Mouse (Mus musculus): ENCODE data around the gene Stoml2. TPM values are rescaled to one million over a fixed set of nuclear protein-coding genes. Genes with fewer than 3 reads are reported as not detected.

Stoml2 gene
- total and polyA plus RNA-seq, 3 experiments, result 145 to 191 (median 157) TPM

DNA sequence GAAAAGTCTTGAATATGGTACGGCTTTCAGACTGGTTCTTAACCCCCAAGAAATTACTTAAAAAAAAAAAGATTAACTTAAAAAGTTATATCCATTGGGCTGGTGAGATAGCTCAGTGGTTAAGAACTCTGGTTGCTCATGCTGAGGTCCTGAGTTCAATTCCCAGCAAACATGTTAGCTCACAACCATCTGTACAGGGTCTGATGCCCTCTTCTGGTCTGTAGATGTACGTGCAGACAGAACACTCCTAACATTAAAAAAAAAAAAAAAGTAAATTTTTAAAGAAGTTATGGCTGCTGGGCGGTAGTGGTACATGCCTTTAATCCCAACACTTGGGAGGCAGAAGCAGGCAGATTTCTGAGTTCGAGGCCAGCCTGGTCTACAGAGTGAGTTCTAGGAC is 53.4 kb downstream of the Stoml2 start:
- DNase-seq (ENCODE audit: low spot score) (no peak), ATAC-seq (ENCODE audit: extremely low read depth, insufficient number of reproducible peaks, low FRiP score, poor library complexity, severe bottlenecking) (no peak)
- Histone ChIP-seq H3K4me3 (ENCODE audit: low read depth, low read length) (no peak overlapping the region), H3K4me1 (ENCODE audit: insufficient read depth, low read depth, low read length) (no peaks in the 10 kb centered on the region), H3K27me3 (ENCODE audit: insufficient read depth, low read length) (no peaks in the 10 kb centered on the region; the same call in 1 of the 2 replicates), H3K9me3 (replicated peaks) (no peaks in the 10 kb centered on the region), H3K36me3 (replicated peaks) (peaks cover 60% of the 10 kb centered on the region)
- TF ChIP-seq GATA1 (IDR thresholded peaks at IDR 0.05; ENCODE audit: borderline replicate concordance, low read length), result no peak
- 0 out of 2 replicates have a peak, but pooled peaks have one; percentile 10 for TF ChIP-seq CTCF (IDR thresholded peaks at IDR 0.05; ENCODE audit: low read depth, low read length)

Other genes with a start within 250 kb of the Stoml2 start
- gene Fam205a1, start 177.8 kb downstream of the Stoml2 start, total RNA-seq (2014; fragmentation: Nextera tagmentation), result 11.5 and 14.5 TPM in 2 replicates
- 0.12 and 0.16 TPM in 2 replicates for gene Fam205a1, start 177.8 kb downstream of the Stoml2 start, total RNA-seq (2017)
- 0.10 and 0.14 TPM in 2 replicates for gene Fam205a1, start 177.8 kb downstream of the Stoml2 start, polyA plus RNA-seq (2012)
- 0.34 and 0.60 TPM in 2 replicates for gene Gm12394, start 174.9 kb downstream of the Stoml2 start, total RNA-seq (2014; fragmentation: Nextera tagmentation)
- not detected in 2 replicates for gene Gm12394, start 174.9 kb downstream of the Stoml2 start, total RNA-seq (2017)
- not detected in 2 replicates for gene Gm12394, start 174.9 kb downstream of the Stoml2 start, polyA plus RNA-seq (2012)
- not detected in 2 replicates for gene Fam205c, start 157.5 kb downstream of the Stoml2 start, total RNA-seq (2014; fragmentation: Nextera tagmentation)
- 0.05 TPM in 1 of 2 replicates, not detected in the other for gene Fam205c, start 157.5 kb downstream of the Stoml2 start, total RNA-seq (2017)
- gene Fam205c, start 157.5 kb downstream of the Stoml2 start, polyA plus RNA-seq (2012), result 0.05 TPM in 1 of 2 replicates, not detected in the other
- 1.8 TPM in 1 of 2 replicates, not detected in the other for gene Phf24, start 115.0 kb downstream of the Stoml2 start, total RNA-seq (2014; fragmentation: Nextera tagmentation)
- gene Phf24, start 115.0 kb downstream of the Stoml2 start, total RNA-seq (2017), result 0.29 and 0.98 TPM in 2 replicates
- 0.04 TPM in 2 replicates for gene Phf24, start 115.0 kb downstream of the Stoml2 start, polyA plus RNA-seq (2012)
- 4.1 and 7.5 TPM in 2 replicates for gene Dnajb5, start 81.9 kb downstream of the Stoml2 start, total RNA-seq (2014; fragmentation: Nextera tagmentation)
- 1.3 and 1.5 TPM in 2 replicates for gene Dnajb5, start 81.9 kb downstream of the Stoml2 start, total RNA-seq (2017)
- gene Dnajb5, start 81.9 kb downstream of the Stoml2 start, polyA plus RNA-seq (2012), result 1.2 and 1.4 TPM in 2 replicates
- gene 1700022I11Rik, start 62.1 kb downstream of the Stoml2 start, total RNA-seq (2014; fragmentation: Nextera tagmentation), result not detected in 2 replicates
- gene 1700022I11Rik, start 62.1 kb downstream of the Stoml2 start, total RNA-seq (2017), result 1.1 and 1.4 TPM in 2 replicates
- 0.15 TPM in 1 of 2 replicates, not detected in the other for gene 1700022I11Rik, start 62.1 kb downstream of the Stoml2 start, polyA plus RNA-seq (2012)
- gene Vcp, start 31.2 kb downstream of the Stoml2 start, total RNA-seq (2014; fragmentation: Nextera tagmentation), result 132 and 136 TPM in 2 replicates
- 211 and 261 TPM in 2 replicates for gene Vcp, start 31.2 kb downstream of the Stoml2 start, total RNA-seq (2017)
- 223 and 236 TPM in 2 replicates for gene Vcp, start 31.2 kb downstream of the Stoml2 start, polyA plus RNA-seq (2012)
- 15.2 and 16.8 TPM in 2 replicates for gene Fancg, start 21.2 kb downstream of the Stoml2 start, total RNA-seq (2014; fragmentation: Nextera tagmentation)
- gene Fancg, start 21.2 kb downstream of the Stoml2 start, total RNA-seq (2017), result 12.9 and 18.7 TPM in 2 replicates
- gene Fancg, start 21.2 kb downstream of the Stoml2 start, polyA plus RNA-seq (2012), result 4.3 and 9.4 TPM in 2 replicates
- gene Pigo, start 5.9 kb downstream of the Stoml2 start, total RNA-seq (2014; fragmentation: Nextera tagmentation), result 11.8 and 17.2 TPM in 2 replicates
- gene Pigo, start 5.9 kb downstream of the Stoml2 start, total RNA-seq (2017), result 9.4 and 9.7 TPM in 2 replicates
- gene Pigo, start 5.9 kb downstream of the Stoml2 start, polyA plus RNA-seq (2012), result 11.2 and 11.6 TPM in 2 replicates
- 10.2 and 24.4 TPM in 2 replicates for gene Fam214b, start 14.5 kb upstream of the Stoml2 start, total RNA-seq (2014; fragmentation: Nextera tagmentation)
- gene Fam214b, start 14.5 kb upstream of the Stoml2 start, total RNA-seq (2017), result 12.6 and 17.8 TPM in 2 replicates
- 15.0 and 17.7 TPM in 2 replicates for gene Fam214b, start 14.5 kb upstream of the Stoml2 start, polyA plus RNA-seq (2012)
- 0.63 and 3.9 TPM in 2 replicates for gene Unc13b, start 27.2 kb upstream of the Stoml2 start, total RNA-seq (2014; fragmentation: Nextera tagmentation)
- gene Unc13b, start 27.2 kb upstream of the Stoml2 start, total RNA-seq (2017), result 4.0 and 5.5 TPM in 2 replicates
- gene Unc13b, start 27.2 kb upstream of the Stoml2 start, polyA plus RNA-seq (2012), result 0.36 and 0.56 TPM in 2 replicates
- 5.3 and 9.4 TPM in 2 replicates for gene Atp8b5, start 235.4 kb upstream of the Stoml2 start, total RNA-seq (2014; fragmentation: Nextera tagmentation)
- gene Atp8b5, start 235.4 kb upstream of the Stoml2 start, total RNA-seq (2017), result 2.6 and 3.5 TPM in 2 replicates
- gene Atp8b5, start 235.4 kb upstream of the Stoml2 start, polyA plus RNA-seq (2012), result 0.23 and 0.24 TPM in 2 replicates